Mouse (Mus musculus): ENCODE measurements around the gene Trove2. TPM values are rescaled to one million over a fixed set of nuclear protein-coding genes. Genes with fewer than 3 reads are reported as not detected.

The Trove2 gene
- 3.8 TPM for total RNA-seq (2023)

DNA sequence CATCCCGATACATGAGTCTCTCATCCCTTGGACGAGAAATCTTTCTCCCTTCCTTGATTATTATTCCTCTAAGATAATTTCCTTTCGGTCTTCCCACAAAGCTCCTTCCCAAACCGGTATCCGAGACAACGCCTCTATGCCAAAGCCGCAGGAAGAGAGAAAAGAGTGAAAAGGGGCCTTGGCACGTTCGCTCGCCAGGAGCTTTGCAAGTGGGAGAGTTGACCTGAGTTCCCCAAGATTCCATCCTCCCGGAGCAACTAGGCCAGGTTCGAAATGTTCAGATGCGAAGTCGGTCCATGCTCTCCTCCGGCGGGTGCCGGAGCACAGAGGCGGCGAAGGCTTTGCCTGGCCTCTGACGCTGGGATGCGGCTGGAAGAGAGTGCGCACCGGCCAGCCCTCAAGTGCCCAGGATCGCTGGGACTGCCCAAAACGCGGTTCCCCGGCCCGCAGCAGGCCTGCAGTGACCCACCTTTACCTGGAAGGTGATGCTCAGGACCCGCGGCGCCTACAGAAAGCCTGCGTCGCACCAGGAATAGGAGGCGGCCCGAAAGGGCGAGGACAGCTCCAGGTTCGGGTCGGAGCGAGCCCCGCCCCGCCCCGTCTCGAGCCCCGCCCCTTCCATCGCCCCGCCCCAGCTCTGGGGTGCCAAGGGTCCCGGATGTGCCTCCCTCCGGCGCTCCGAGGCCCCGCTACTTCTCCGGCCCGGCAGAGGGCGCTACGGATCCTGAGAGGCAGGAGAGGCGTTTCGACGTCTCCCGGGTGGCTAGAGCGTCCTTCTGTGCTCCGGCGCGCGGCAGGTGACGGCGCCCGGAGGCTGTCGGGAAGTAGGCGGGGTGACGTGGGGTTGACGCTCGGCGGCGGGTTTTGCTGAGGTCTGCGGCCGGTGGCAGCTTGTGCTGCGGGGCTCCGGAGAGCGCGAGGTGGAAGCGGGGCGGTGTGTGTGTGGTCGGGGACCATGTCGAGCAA is at the start of gene Trove2, which contains the start of gene Uchl5:
Gene Trove2 (minus strand): TSS at position 623 of the 966 bp plus-strand sequence.
Gene Uchl5 (plus strand): TSS at position 827 of the 966 bp plus-strand sequence.

GRCm38 (mm10) chr1:143716038-143716437 is 60.8 kb downstream of the Trove2 start, which contains the start of gene Glrx2:
Gene Glrx2 (plus strand): TSS chr1:143716338.

DNA sequence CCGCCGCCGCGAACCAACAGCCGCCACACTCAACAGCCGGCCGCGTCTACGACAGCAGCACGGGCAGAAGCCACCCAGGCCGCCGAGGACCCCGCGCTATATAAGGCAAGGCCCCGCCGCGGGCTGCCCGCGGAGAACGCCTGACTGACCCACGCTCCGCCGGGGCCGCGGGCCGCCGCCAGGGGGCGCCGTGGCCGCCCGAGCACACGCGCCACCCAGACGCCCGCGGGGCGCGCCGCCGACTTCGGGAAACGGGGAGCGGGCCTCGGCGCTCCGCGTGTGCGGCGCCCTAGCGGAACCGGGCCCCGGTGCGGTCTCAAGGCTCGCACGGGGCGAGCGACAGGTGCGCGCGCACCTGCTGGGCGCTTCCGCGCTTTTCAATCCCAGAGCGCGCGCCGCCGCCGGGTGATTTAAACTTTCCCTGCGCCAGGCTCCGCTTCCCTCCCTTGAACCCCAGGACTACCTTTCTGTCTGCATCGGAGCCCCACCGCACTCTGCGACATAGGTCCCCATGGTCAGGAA is 74.1 kb downstream of the Trove2 start, which contains the start of gene Cdc73:
Gene Cdc73 (minus strand): TSS at position 153 of the 522 bp plus-strand sequence.

Other genes with a start within 250 kb of the Trove2 start
- gene B3galt2, start 136.4 kb downstream of the Trove2 start, total RNA-seq (2023): not detected
- 98.2 TPM for gene Cdc73, start 74.2 kb downstream of the Trove2 start, total RNA-seq (2023)
- gene Glrx2, start 60.7 kb downstream of the Trove2 start, total RNA-seq (2023): 36.2 TPM
- 24.2 TPM for gene Uchl5, start 204 bp upstream of the Trove2 start, total RNA-seq (2023)
- gene Rgs2, start 227.1 kb upstream of the Trove2 start, total RNA-seq (2023): 274 TPM